Mouse (Mus musculus) bone marrow, adult 2 months (tissue): Measurements from ENCODE around the gene Emilin2.

ENCODE experiments used
- CTCF ChIP-seq: fragments of 200-500 bp; IDR thresholded peaks from 2 replicates; pipeline ENCODE4 v1.5.1; 2011; ENCODE audit warnings: low read length, control low read depth; ENCODE audit not compliant: control insufficient read depth, insufficient read depth
- POLR2A ChIP-seq: fragments of 200-500 bp; IDR thresholded peaks from 2 replicates; pipeline ENCODE4 v1.6.1; 2011; ENCODE audit warnings: low read depth, mild to moderate bottlenecking, control low read depth, low read length, borderline replicate concordance; ENCODE audit not compliant: control insufficient read depth

GRCm38 (mm10) chr17:71268152-71268551, 43.6 kb downstream of the Emilin2 start:
- TF ChIP-seq POLR2A (no peak), CTCF (no peak)
